Mouse (Mus musculus) spleen, postnatal 10 days (tissue): ENCODE measurements around the gene Tapt1.
"Not testable (repeated sequence)": the region's sequence is repeated elsewhere in the genome, so short reads cannot be mapped to it uniquely, and the experiment has no call there.

Experiments
- DNase-seq, 2 experiments: peaks; one replicate each; pipeline ENCODE4 v3.0.0; 2021 to 2022; ENCODE audit warnings: low spot score in 2 of 2

Tapt1 gene

GRCm38 (mm10) chr5:44127487-44127886 lies 98.9 kb downstream of the Tapt1 start:
- DNase-seq: no peak

- not testable (repeated sequence) for DNase-seq
These were observed 99.9 kb downstream of the Tapt1 start for GRCm38 (mm10) chr5:44126574-44126973.
